Mouse (Mus musculus): ENCODE measurements around the gene Nos1ap. TPM values are rescaled to one million over a fixed set of nuclear protein-coding genes. Genes with fewer than 3 reads are reported as not detected.
A peak's percentile ranks its signal among the peaks of the same experiment; 100 is the strongest.

Nos1ap gene
- polyA plus RNA-seq, 1 experiment from 2014 or later, result 17.2 TPM

- H3K4me3 ChIP-seq (ENCODE audit: low read depth, low read length), result no peak overlapping the region
- no peaks in the 10 kb centered on the region for H3K27me3 ChIP-seq (ENCODE audit: control insufficient read depth, insufficient read depth, low read length)
- no peaks in the 10 kb centered on the region for H3K9me3 ChIP-seq (ENCODE audit: control insufficient read depth, low read depth, low read length)
- H3K4me1 ChIP-seq (ENCODE audit: control insufficient read depth, insufficient read depth, low read length), result no peaks in the 10 kb centered on the region
- H3K36me3 ChIP-seq (ENCODE audit: control insufficient read depth, insufficient read depth, low read length), result no peaks in the 10 kb centered on the region
- ATAC-seq (ENCODE audit: insufficient number of reproducible peaks, insufficient read depth, low FRiP score, low read depth), result no peak
- no peak overlapping the region for H3K27ac ChIP-seq (ENCODE audit: low read length)
- no peak overlapping the region for H3K9ac ChIP-seq (replicated peaks; ENCODE audit: low read depth, low read length)
- WGBS, result 80% methylated on average over 2 of the region's 2 CpGs
- H3K4me2 ChIP-seq (replicated peaks; ENCODE audit: low read depth, low read length), result no peak overlapping the region
Measured at GRCm38 (mm10) chr1:170619686-170620374, 30.2 kb upstream of the Nos1ap start.

DNA sequence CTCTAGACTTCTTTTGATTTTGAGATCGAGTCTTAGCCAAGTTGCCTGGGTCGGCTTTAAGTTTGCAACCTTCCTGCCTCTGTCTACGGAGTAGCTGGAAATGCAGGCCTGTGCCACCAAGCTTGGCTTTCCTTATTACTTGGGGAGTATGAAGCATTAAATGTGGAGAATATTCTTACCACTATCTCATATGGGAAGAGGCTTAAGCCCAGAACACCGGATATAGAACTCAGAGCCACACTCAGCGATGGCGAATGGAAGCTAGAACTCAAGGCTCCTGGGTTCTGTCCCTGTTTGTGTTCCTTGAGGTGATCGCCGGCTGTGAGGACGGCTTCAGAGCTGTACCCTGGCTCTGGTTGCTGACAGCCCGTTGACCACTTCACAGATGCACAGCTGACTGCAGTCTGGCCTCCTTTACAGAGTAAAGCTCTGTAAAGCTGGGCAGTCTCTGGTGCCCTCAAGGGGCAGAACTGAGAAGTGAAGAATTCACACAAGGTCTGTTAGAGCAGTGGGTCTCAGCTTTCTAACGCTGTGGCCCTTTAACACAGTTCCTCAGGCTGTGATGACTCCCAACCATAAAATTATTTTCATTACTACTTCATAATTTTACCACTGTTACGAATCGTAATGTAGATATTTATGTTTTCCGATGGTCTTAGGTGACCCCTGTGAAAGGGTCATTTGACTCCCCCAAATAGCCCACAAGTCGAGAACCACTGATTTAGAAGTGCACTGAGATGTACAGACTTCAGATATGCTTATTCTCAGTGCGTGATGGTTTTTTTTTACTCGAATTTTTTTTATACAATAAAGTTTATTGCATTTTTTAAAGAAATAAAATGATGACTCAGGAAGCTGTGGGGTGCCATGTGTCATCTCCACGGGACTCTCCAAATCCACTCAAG, 23.6 kb upstream of the Nos1ap start:
- WGBS, result 54% methylated on average over 18 of the region's 18 CpGs
- Histone ChIP-seq H3K27ac (ENCODE audit: low read length) (no peak overlapping the region), H3K4me3 (ENCODE audit: low read depth, low read length) (no peak overlapping the region), H3K9ac (replicated peaks; ENCODE audit: low read depth, low read length) (no peak overlapping the region), H3K4me1 (ENCODE audit: control insufficient read depth, insufficient read depth, low read length) (no peaks in the 10 kb centered on the region), H3K27me3 (ENCODE audit: control insufficient read depth, insufficient read depth, low read length) (no peaks in the 10 kb centered on the region), H3K36me3 (ENCODE audit: control insufficient read depth, insufficient read depth, low read length) (no peaks in the 10 kb centered on the region), H3K9me3 (ENCODE audit: control insufficient read depth, low read depth, low read length) (no peaks in the 10 kb centered on the region), H3K4me2 (replicated peaks; ENCODE audit: low read depth, low read length) (no peak overlapping the region)
- peak; percentile 85; the same call in 1 of the 2 replicates for ATAC-seq (ENCODE audit: insufficient number of reproducible peaks, insufficient read depth, low FRiP score, low read depth)

DNA sequence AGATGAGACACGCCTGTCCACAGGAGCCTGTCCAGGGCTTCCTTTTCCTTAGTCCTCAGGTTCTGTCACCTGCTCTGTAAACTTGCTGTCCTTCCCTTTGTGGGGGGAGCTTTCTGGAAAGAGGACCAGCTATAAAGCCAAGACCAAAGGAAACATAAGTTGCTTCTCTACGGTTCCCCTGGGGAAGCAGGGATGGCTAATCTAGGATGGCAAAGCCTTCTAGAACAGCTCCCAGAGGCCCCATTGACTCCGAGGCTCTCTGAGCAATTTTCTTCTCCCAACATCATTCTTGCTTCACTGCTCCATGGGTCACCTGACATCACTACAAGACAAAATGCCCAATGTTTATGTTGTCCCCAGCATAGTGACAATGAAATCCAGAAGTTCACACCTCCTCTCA, 22.0 kb upstream of the Nos1ap start:
- H3K9ac ChIP-seq (replicated peaks; ENCODE audit: low read depth, low read length), result no peak overlapping the region
- WGBS, result 90% methylated on average over 3 of the region's 3 CpGs
- no peaks in the 10 kb centered on the region for H3K4me1 ChIP-seq (ENCODE audit: control insufficient read depth, insufficient read depth, low read length)
- H3K27ac ChIP-seq (ENCODE audit: low read length), result no peak overlapping the region
- no peaks in the 10 kb centered on the region for H3K27me3 ChIP-seq (ENCODE audit: control insufficient read depth, insufficient read depth, low read length)
- no peak for ATAC-seq (ENCODE audit: insufficient number of reproducible peaks, insufficient read depth, low FRiP score, low read depth)
- no peak overlapping the region for H3K4me2 ChIP-seq (replicated peaks; ENCODE audit: low read depth, low read length)
- no peaks in the 10 kb centered on the region for H3K9me3 ChIP-seq (ENCODE audit: control insufficient read depth, low read depth, low read length)
- H3K4me3 ChIP-seq (ENCODE audit: low read depth, low read length), result no peak overlapping the region
- no peaks in the 10 kb centered on the region for H3K36me3 ChIP-seq (ENCODE audit: control insufficient read depth, insufficient read depth, low read length)

GRCm38 (mm10) chr1:170610695-170611094, 21.0 kb upstream of the Nos1ap start:
- no peaks in the 10 kb centered on the region for H3K27me3 ChIP-seq (ENCODE audit: control insufficient read depth, insufficient read depth, low read length)
- no peaks in the 10 kb centered on the region for H3K36me3 ChIP-seq (ENCODE audit: control insufficient read depth, insufficient read depth, low read length)
- H3K4me3 ChIP-seq (ENCODE audit: low read depth, low read length), result no peak overlapping the region
- H3K27ac ChIP-seq (ENCODE audit: low read length), result no peak overlapping the region
- 92% methylated on average over 3 of the region's 3 CpGs for WGBS
- H3K9me3 ChIP-seq (ENCODE audit: control insufficient read depth, low read depth, low read length), result no peaks in the 10 kb centered on the region
- H3K4me1 ChIP-seq (ENCODE audit: control insufficient read depth, insufficient read depth, low read length), result no peaks in the 10 kb centered on the region
- H3K4me2 ChIP-seq (replicated peaks; ENCODE audit: low read depth, low read length), result no peak overlapping the region
- H3K9ac ChIP-seq (replicated peaks; ENCODE audit: low read depth, low read length), result no peak overlapping the region
- no peak for ATAC-seq (ENCODE audit: insufficient number of reproducible peaks, insufficient read depth, low FRiP score, low read depth)

DNA sequence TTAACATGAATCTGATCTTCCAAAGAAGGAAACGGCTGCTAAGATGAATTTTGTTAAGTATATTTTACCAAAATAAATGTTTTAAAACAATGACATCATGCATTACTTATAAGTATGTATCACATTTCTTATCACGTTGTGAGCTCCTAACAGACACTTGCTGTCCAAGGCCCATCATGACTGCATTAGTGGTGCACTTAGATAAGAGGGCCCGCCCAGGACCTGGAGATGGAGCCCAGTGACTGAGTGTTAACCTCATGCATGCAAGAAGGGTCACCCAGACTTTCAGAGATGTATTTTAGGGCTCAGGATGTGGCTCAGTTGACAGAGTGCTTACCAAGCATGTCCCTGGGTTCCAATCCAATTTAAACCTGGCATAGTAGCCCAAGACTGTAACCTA, 20.6 kb upstream of the Nos1ap start:
- Histone ChIP-seq H3K9me3 (ENCODE audit: control insufficient read depth, low read depth, low read length) (no peaks in the 10 kb centered on the region), H3K4me2 (replicated peaks; ENCODE audit: low read depth, low read length) (no peak overlapping the region), H3K9ac (replicated peaks; ENCODE audit: low read depth, low read length) (no peak overlapping the region), H3K4me3 (ENCODE audit: low read depth, low read length) (no peak overlapping the region), H3K27ac (ENCODE audit: low read length) (no peak overlapping the region), H3K4me1 (ENCODE audit: control insufficient read depth, insufficient read depth, low read length) (no peaks in the 10 kb centered on the region), H3K36me3 (ENCODE audit: control insufficient read depth, insufficient read depth, low read length) (no peaks in the 10 kb centered on the region), H3K27me3 (ENCODE audit: control insufficient read depth, insufficient read depth, low read length) (no peaks in the 10 kb centered on the region)
- peak; percentile 54; the same call in 1 of the 2 replicates for ATAC-seq (ENCODE audit: insufficient number of reproducible peaks, insufficient read depth, low FRiP score, low read depth)
- WGBS, result 61% methylated on average over 3 of the region's 3 CpGs

DNA sequence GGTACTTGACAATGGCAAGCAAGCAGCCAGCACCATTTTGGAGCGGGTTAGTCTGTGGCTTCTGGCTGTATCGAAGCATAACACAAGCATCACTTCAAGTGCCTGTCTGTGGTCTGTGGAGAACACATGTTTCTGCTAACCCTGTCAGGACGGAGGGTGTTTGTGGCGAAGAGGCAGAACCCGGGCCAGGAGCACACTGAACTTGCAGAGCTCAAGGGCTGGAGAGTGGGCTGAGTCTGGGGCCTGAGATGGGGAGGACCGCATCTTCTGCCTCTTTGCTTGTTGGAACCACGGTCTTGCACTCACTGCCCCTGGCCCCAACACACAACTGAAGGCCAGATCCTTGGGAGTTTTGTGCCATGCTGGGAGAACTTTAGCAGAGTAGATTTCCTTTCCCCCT, 20.2 kb upstream of the Nos1ap start:
- Histone ChIP-seq H3K9ac (replicated peaks; ENCODE audit: low read depth, low read length) (no peak overlapping the region), H3K27me3 (ENCODE audit: control insufficient read depth, insufficient read depth, low read length) (no peaks in the 10 kb centered on the region), H3K4me1 (ENCODE audit: control insufficient read depth, insufficient read depth, low read length) (peaks cover 4% of the 10 kb centered on the region; the same call in 1 of the 2 replicates), H3K4me3 (ENCODE audit: low read depth, low read length) (no peak overlapping the region), H3K27ac (ENCODE audit: low read length) (no peak overlapping the region), H3K36me3 (ENCODE audit: control insufficient read depth, insufficient read depth, low read length) (no peaks in the 10 kb centered on the region), H3K9me3 (ENCODE audit: control insufficient read depth, low read depth, low read length) (no peaks in the 10 kb centered on the region), H3K4me2 (replicated peaks; ENCODE audit: low read depth, low read length) (no peak overlapping the region)
- peak; percentile 39; the same call in 1 of the 2 replicates for ATAC-seq (ENCODE audit: insufficient number of reproducible peaks, insufficient read depth, low FRiP score, low read depth)
- WGBS, result 67% methylated on average over 7 of the region's 7 CpGs

GRCm38 (mm10) chr1:170608461-170609071, 18.9 kb upstream of the Nos1ap start:
- H3K9me3 ChIP-seq (ENCODE audit: control insufficient read depth, low read depth, low read length), result no peaks in the 10 kb centered on the region
- H3K4me1 ChIP-seq (ENCODE audit: control insufficient read depth, insufficient read depth, low read length), result peaks cover 4% of the 10 kb centered on the region; the same call in 1 of the 2 replicates
- H3K4me3 ChIP-seq (ENCODE audit: low read depth, low read length), result no peak overlapping the region
- no peak overlapping the region for H3K27ac ChIP-seq (ENCODE audit: low read length)
- H3K36me3 ChIP-seq (ENCODE audit: control insufficient read depth, insufficient read depth, low read length), result no peaks in the 10 kb centered on the region
- 84% methylated on average over 3 of the region's 3 CpGs for WGBS
- no peak overlapping the region for H3K4me2 ChIP-seq (replicated peaks; ENCODE audit: low read depth, low read length)
- no peak for ATAC-seq (ENCODE audit: insufficient number of reproducible peaks, insufficient read depth, low FRiP score, low read depth)
- H3K27me3 ChIP-seq (ENCODE audit: control insufficient read depth, insufficient read depth, low read length), result no peaks in the 10 kb centered on the region
- no peak overlapping the region for H3K9ac ChIP-seq (replicated peaks; ENCODE audit: low read depth, low read length)

DNA sequence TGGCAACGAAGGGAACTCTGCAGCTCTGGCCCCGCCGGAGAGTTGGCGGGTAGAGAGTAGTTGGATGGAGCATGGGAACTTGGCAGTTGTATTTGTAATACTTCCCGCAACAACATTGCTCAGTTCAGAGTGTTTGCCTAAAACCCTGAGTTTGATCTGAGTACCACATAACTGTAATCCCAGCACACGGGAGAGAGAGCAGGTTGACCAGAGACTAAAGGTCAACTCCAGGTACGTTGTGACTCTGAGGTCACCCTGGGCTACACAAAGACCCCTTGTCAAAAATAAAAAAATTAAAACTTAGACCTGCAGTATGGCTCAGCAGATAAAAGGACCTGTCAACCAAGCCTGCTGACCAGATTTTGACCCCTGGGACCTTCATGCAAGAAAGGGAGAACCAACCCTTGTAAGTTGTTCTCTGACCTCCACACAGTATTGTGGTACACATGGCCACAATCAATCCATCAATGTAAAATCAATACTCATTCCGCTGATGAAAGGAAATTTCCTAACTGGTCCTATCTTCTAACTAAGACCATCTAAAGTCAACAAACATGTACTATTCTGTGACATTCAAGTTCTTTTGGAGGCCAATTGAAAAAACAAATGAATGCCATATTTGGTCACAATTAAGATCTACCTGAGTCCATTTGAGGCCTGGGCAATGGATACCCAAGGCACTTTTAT, 17.7 kb upstream of the Nos1ap start:
- H3K36me3 ChIP-seq (ENCODE audit: control insufficient read depth, insufficient read depth, low read length), result no peaks in the 10 kb centered on the region
- H3K27me3 ChIP-seq (ENCODE audit: control insufficient read depth, insufficient read depth, low read length), result no peaks in the 10 kb centered on the region
- no peak overlapping the region for H3K27ac ChIP-seq (ENCODE audit: low read length)
- WGBS, result 83% methylated on average over 8 of the region's 8 CpGs
- H3K9me3 ChIP-seq (ENCODE audit: control insufficient read depth, low read depth, low read length), result no peaks in the 10 kb centered on the region
- no peak overlapping the region for H3K4me2 ChIP-seq (replicated peaks; ENCODE audit: low read depth, low read length)
- H3K9ac ChIP-seq (replicated peaks; ENCODE audit: low read depth, low read length), result no peak overlapping the region
- H3K4me1 ChIP-seq (ENCODE audit: control insufficient read depth, insufficient read depth, low read length), result peaks cover 4% of the 10 kb centered on the region; the same call in 1 of the 2 replicates
- no peak for ATAC-seq (ENCODE audit: insufficient number of reproducible peaks, insufficient read depth, low FRiP score, low read depth)
- H3K4me3 ChIP-seq (ENCODE audit: low read depth, low read length), result no peak overlapping the region

All from stomach, embryonic 14.5 days (tissue).